ENCODE assay signal across 16 mouse cellular contexts in the genomic region with DNA sequence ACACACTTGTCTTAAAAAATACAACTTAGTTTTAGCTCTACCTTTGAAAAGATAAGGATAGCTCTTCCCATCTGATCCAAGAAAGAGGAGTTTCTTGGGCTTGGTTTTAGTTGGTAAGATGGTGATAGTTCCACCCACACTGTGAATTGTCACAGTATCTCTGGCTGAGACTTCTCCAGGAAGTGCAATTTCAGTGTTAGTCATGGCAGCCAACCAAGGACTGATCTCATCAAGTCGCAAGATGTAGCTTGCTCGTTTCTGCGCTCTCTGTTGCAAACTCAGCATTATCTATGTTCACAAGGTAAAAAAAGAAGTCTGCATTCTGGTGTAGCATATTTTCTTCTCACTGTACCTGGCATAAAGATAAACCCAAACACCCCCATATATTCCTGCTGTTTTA. TPM values are rescaled to one million over a fixed set of nuclear protein-coding genes. Genes with fewer than 3 reads are reported as not detected.
DNase-seq lines count a peak whose midpoint lies in the region; ATAC-seq and TF ChIP-seq lines count a peak whose summit lies in the region.
"Had no signal": no experiment of that assay in that cellular context is flagged by ENCODE, and none has a peak within 500 bp of the region (broad histone marks: within the 10 kb centered on the region; RNA-seq: fewer than 3 reads in every experiment).

No protein-coding gene starts in this region.

- H3K9me3 ChIP-seq in MEL (replicated peaks; ENCODE audit: insufficient read depth, low read length) = no peaks in the 10 kb centered on the region
- H3K9me3 ChIP-seq in midbrain, embryonic 15.5 days = no peaks in the 10 kb centered on the region
- H3K9me3 ChIP-seq: embryonic facial prominence, embryonic 13.5 days; forebrain, embryonic 13.5 days; neural tube, embryonic 15.5 days had no signal

- H3K4me3 ChIP-seq in MEL (ENCODE audit: control insufficient read depth in 1 of 2, insufficient read depth in 1 of 2, low read depth in 2 of 2, low read length in 2 of 2) = no peak overlapping the region
- no peak overlapping the region for H3K4me3 ChIP-seq in midbrain, embryonic 15.5 days
- H3K4me3 ChIP-seq: embryonic facial prominence, embryonic 13.5 days; forebrain, embryonic 13.5 days; neural tube, embryonic 15.5 days had no signal

- H3K27me3 ChIP-seq in MEL (ENCODE audit: control insufficient read depth in 1 of 2, insufficient read depth in 2 of 2, low read length in 2 of 2) = no peaks in the 10 kb centered on the region
- H3K27me3 ChIP-seq in midbrain, embryonic 15.5 days (replicated peaks) = no peaks in the 10 kb centered on the region
- H3K27me3 ChIP-seq: CH12.LX; embryonic facial prominence, embryonic 13.5 days; forebrain, embryonic 13.5 days; neural tube, embryonic 15.5 days had no signal

- peak; percentile 26 for DNase-seq in heart, postnatal 4 days
- DNase-seq in heart, postnatal 36 days = no peak
- peak; percentile 21 for DNase-seq in MEL (ENCODE audit: low read depth, low spot score)
- DNase-seq in brain, embryonic 14.5 days (ENCODE audit: low read depth) = peak; percentile 35
- DNase-seq in left cerebral cortex, postnatal 25 days (ENCODE audit: low spot score in 2 of 2) = peak; percentile 55 to 94
- DNase-seq in gastrocnemius, postnatal 25 days = no peak
- DNase-seq: gastrocnemius, postnatal 36 days; kidney, adult 9 months; lung, embryonic 14.5 days; retina, postnatal 1 day had no signal

- no peak overlapping the region for H3K9ac ChIP-seq in MEL (ENCODE audit: control insufficient read depth, low read depth, low read length, poor library complexity, severe bottlenecking)
- no peak overlapping the region for H3K9ac ChIP-seq in midbrain, embryonic 15.5 days
- H3K9ac ChIP-seq: embryonic facial prominence, embryonic 13.5 days; forebrain, embryonic 13.5 days; lung, embryonic 14.5 days; neural tube, embryonic 15.5 days had no signal

- no peaks in the 10 kb centered on the region for H3K79me2 ChIP-seq in MEL (ENCODE audit: control insufficient read depth, insufficient read depth, low read length, poor library complexity)

- no peak overlapping the region for H3K27ac ChIP-seq in MEL (ENCODE audit: control insufficient read depth, low read depth, low read length)
- H3K27ac ChIP-seq in midbrain, embryonic 15.5 days = no peak overlapping the region
- H3K27ac ChIP-seq: embryonic facial prominence, embryonic 13.5 days; forebrain, embryonic 13.5 days; hindbrain, postnatal 0 days; neural tube, embryonic 15.5 days had no signal

- TF ChIP-seq EP300 in MEL (IDR thresholded peaks at IDR 0.05; ENCODE audit: low read depth in 1 of 2, low read length in 2 of 2) = no peak

- intact Hi-C loops in heart, postnatal 36 days (cut with DNase I) = no loop called here
- intact Hi-C loops in left cerebral cortex, postnatal 25 days (cut with DNase I) = no loop called here

- no peak overlapping the region for H3K4me2 ChIP-seq in midbrain, embryonic 15.5 days
- H3K4me2 ChIP-seq: embryonic facial prominence, embryonic 13.5 days; forebrain, embryonic 13.5 days; lung, embryonic 14.5 days; neural tube, embryonic 15.5 days had no signal

- TF ChIP-seq POLR2A in MEL (IDR thresholded peaks at IDR 0.05; ENCODE audit: control insufficient read depth in 1 of 2, insufficient read depth in 1 of 2, low read depth in 1 of 2, low read length in 2 of 2, poor library complexity in 1 of 2) = no peak
- TF ChIP-seq POLR2A in brain, embryonic 14.5 days (IDR thresholded peaks at IDR 0.05; ENCODE audit: borderline replicate concordance, extremely low read depth, insufficient read depth, insufficient read length, poor library complexity, severe bottlenecking) = no peak

- no peaks in the 10 kb centered on the region for H3K4me1 ChIP-seq in MEL (ENCODE audit: control insufficient read depth in 1 of 2, insufficient read depth in 2 of 2, low read length in 2 of 2)
- H3K4me1 ChIP-seq in midbrain, embryonic 15.5 days = no peaks in the 10 kb centered on the region
- H3K4me1 ChIP-seq: embryonic facial prominence, embryonic 13.5 days; forebrain, embryonic 13.5 days; neural tube, embryonic 15.5 days had no signal

- 94% methylated on average over 3 of the region's 3 CpGs for whole genome bisulfite sequencing in midbrain, embryonic 15.5 days

- no peak for TF ChIP-seq CTCF in MEL (IDR thresholded peaks at IDR 0.05 in 2 of 3, conservative IDR thresholded peaks at IDR 0.05 in 1 of 3; ENCODE audit: control insufficient read depth in 1 of 3, insufficient read depth in 1 of 3, low read depth in 2 of 3, low read length in 3 of 3, poor library complexity in 1 of 3, severe bottlenecking in 1 of 3)
- no peak for TF ChIP-seq CTCF in brain, embryonic 14.5 days (IDR thresholded peaks at IDR 0.05; ENCODE audit: borderline replicate concordance, extremely low read depth, insufficient read depth, insufficient read length)

- no peak for ATAC-seq in midbrain, embryonic 15.5 days (replicated peaks)
- ATAC-seq: forebrain, embryonic 13.5 days; hindbrain, postnatal 0 days had no signal

- no peak for TF ChIP-seq RAD21 in MEL (IDR thresholded peaks at IDR 0.05; ENCODE audit: low read depth, low read length)

- H3K36me3 ChIP-seq in MEL (ENCODE audit: control insufficient read depth in 1 of 2, insufficient read depth in 2 of 2, low read length in 2 of 2) = peaks cover 0 to 30% of the 10 kb centered on the region in 2 experiments; a peak in 2 of 4 replicates
- H3K36me3 ChIP-seq in midbrain, embryonic 15.5 days (replicated peaks) = peaks cover 36% of the 10 kb centered on the region

TF ChIP-seq in MEL, 35 proteins besides CTCF, POLR2A, EP300 and RAD21:
- 0 out of 2 replicates have a peak, but pooled peaks have one; percentile 19 for TF ChIP-seq ETS1 (IDR thresholded peaks at IDR 0.05; ENCODE audit: low read depth, low read length)
- no peak for TF ChIP-seq TBP (IDR thresholded peaks at IDR 0.05; ENCODE audit: low read depth, low read length)
- no peak for TF ChIP-seq MAZ (IDR thresholded peaks at IDR 0.05; ENCODE audit: low read depth, low read length)

RNA-seq across cellular contexts. Expression of a gene that starts 30.7 kb away (rescaled TPM):
- total RNA-seq in heart, postnatal 4 days (2021) = 10 to 100 TPM; 71.5 to 81.9 TPM
- total RNA-seq in heart, postnatal 36 days (2021) = 10 to 100 TPM; 25.2 to 32.7 TPM
- total RNA-seq in MEL (2012; rRNA removed) = 199 and 201 TPM in 2 replicates
- polyA plus RNA-seq in MEL (2012; ENCODE audit: insufficient read depth in 1 of 2, insufficient read length in 2 of 2, low read depth in 1 of 2, low replicate concordance in 2 of 2, missing spikeins in 1 of 2) = 100 to 1,000 TPM in 1 of 2 experiments, 10 to 100 TPM in 1; 89.7 to 188 TPM
- 258 and 287 TPM in 2 replicates for polyA plus RNA-seq in brain, embryonic 14.5 days (2012; rRNA removed)
- total RNA-seq in left cerebral cortex, postnatal 25 days (2021) = 100 to 1,000 TPM; 254 to 273 TPM
- total RNA-seq in gastrocnemius, postnatal 25 days (2021) = 10 to 100 TPM in 1 of 2 experiments, 1 to 10 TPM in 1; 7.8 to 12.2 TPM
- polyA plus RNA-seq in midbrain, embryonic 15.5 days (2015; fragmentation: Nextera tagmentation; extraction: Ambion mirVana) = 442 and 503 TPM in 2 replicates

RNA-seq across cellular contexts. Expression of a gene that starts 44.1 kb away (rescaled TPM):
- total RNA-seq in heart, postnatal 4 days (2021) = 100 to 1,000 TPM; 905 to 908 TPM
- 100 to 1,000 TPM; 519 to 578 TPM for total RNA-seq in heart, postnatal 36 days (2021)
- 2,275 and 2,420 TPM in 2 replicates for total RNA-seq in MEL (2012; rRNA removed)
- polyA plus RNA-seq in MEL (2012; ENCODE audit: insufficient read depth in 1 of 2, insufficient read length in 2 of 2, low read depth in 1 of 2, low replicate concordance in 2 of 2, missing spikeins in 1 of 2) = 100 to 1,000 TPM in 1 of 2 experiments, not detected in 1; 589 TPM
- 2,704 and 3,150 TPM in 2 replicates for polyA plus RNA-seq in brain, embryonic 14.5 days (2012; rRNA removed)
- 100 to 1,000 TPM; 339 to 353 TPM for total RNA-seq in left cerebral cortex, postnatal 25 days (2021)
- total RNA-seq in gastrocnemius, postnatal 25 days (2021) = 100 to 1,000 TPM; 401 to 432 TPM
- 356 and 359 TPM in 2 replicates for polyA plus RNA-seq in midbrain, embryonic 15.5 days (2015; fragmentation: Nextera tagmentation; extraction: Ambion mirVana)

Comparison
In these comparisons a context has a peak if more than half of its experiments do, and no peak if none do; other contexts are left out.
1. DNase-seq: peak in heart, postnatal 4 days (single experiment), MEL (single experiment), brain, embryonic 14.5 days (single experiment) and left cerebral cortex, postnatal 25 days (2 of 2); none in heart, postnatal 36 days (0 of 2) and gastrocnemius, postnatal 25 days (single experiment).